Mouse (Mus musculus) kidney, adult 2 months (tissue): ENCODE measurements at regions not wholly inside any gene's neighbourhood (a gene's known extent, or its start where the extent isn't known, plus 50 kb on each side); places are given as distances from the start of the nearest gene placed in this dataset.

Experiments used
- DNase-seq: peaks from one replicate; pipeline ENCODE4 v3.0.0; 2021
- H3K27ac ChIP-seq: fragments of 200-500 bp; 2 replicates; pipeline ENCODE4 v1.5.1; 2012; ENCODE audit warnings: low read depth, low read length, control low read depth, inconsistent platforms; ENCODE audit not compliant: insufficient read depth
- H3K27me3 ChIP-seq: fragments of 200-500 bp; replicated peaks from 2 replicates; pipeline ENCODE4 v1.6.1; 2012; ENCODE audit warnings: mild to moderate bottlenecking, moderate library complexity, low read length, inconsistent platforms; ENCODE audit not compliant: control insufficient read depth, insufficient read depth
- H3K36me3 ChIP-seq: fragments of 200-500 bp; 2 replicates; pipeline ENCODE4 v1.6.1; 2012; ENCODE audit warnings: mild to moderate bottlenecking, moderate library complexity, low read length, inconsistent platforms; ENCODE audit not compliant: control insufficient read depth, insufficient read depth
- H3K4me1 ChIP-seq: fragments of 200-500 bp; 2 replicates; pipeline ENCODE4 v1.6.1; 2011; ENCODE audit warnings: low read length; ENCODE audit not compliant: control insufficient read depth, insufficient read depth
- H3K4me3 ChIP-seq: fragments of 200-500 bp; 2 replicates; pipeline ENCODE4 v1.5.1; 2011; ENCODE audit warnings: mild to moderate bottlenecking, low read depth, low read length, control low read depth; ENCODE audit not compliant: insufficient read depth
- CTCF ChIP-seq: fragments of 200-500 bp; conservative IDR thresholded peaks from 2 replicates; pipeline ENCODE4 v1.5.1; 2011; ENCODE audit warnings: low read depth, mild to moderate bottlenecking, control low read depth, low read length, moderate library complexity, mixed read lengths; ENCODE audit not compliant: insufficient read depth, insufficient read length
- POLR2A ChIP-seq: fragments of 200-500 bp; IDR thresholded peaks from one replicate; pipeline ENCODE4 v1.6.1; 2011; ENCODE audit warnings: low read depth, low read length, control low read depth
- WGBS: fragments of 180-500 bp; shearing (Covaris S2); methylation state at CpG from one replicate; pipeline ENCODE4 v1.1.7; 2018; 5-methylcytosine and 5-hydroxymethylcytosine counted together

GRCm38 (mm10) chr12:71598641-71599040 lies 232.2 kb upstream of the Daam1 start:
- no peak overlapping the region for H3K27ac ChIP-seq
- TF ChIP-seq POLR2A, result no peak
- TF ChIP-seq CTCF, result no peak
- no peak for DNase-seq
- no peaks in the 10 kb centered on the region for H3K4me1 ChIP-seq
- no peak overlapping the region for H3K4me3 ChIP-seq
- 77% methylated on average over 9 of the region's 9 CpGs for WGBS
- no peaks in the 10 kb centered on the region for H3K27me3 ChIP-seq
- no peaks in the 10 kb centered on the region for H3K36me3 ChIP-seq

GRCm38 (mm10) chr12:71601091-71601690 lies 229.7 kb upstream of the Daam1 start:
- DNase-seq, result no peak
- WGBS, result 87% methylated on average over 8 of the region's 8 CpGs

GRCm38 (mm10) chr12:71603136-71603535 lies 227.7 kb upstream of the Daam1 start:
- DNase-seq, result no peak
- Histone ChIP-seq H3K36me3 (no peaks in the 10 kb centered on the region), H3K4me1 (no peaks in the 10 kb centered on the region), H3K27me3 (no peaks in the 10 kb centered on the region), H3K4me3 (no peak overlapping the region), H3K27ac (no peak overlapping the region)
- WGBS, result 77% methylated on average over 10 of the region's 10 CpGs
- TF ChIP-seq POLR2A (no peak), CTCF (no peak)

More at GRCm38 (mm10) chr12:71601091-71601690, 229.7 kb upstream of the Daam1 start:
- H3K27me3 ChIP-seq, result no peaks in the 10 kb centered on the region
- H3K27ac ChIP-seq, result no peak overlapping the region
- no peak overlapping the region for H3K4me3 ChIP-seq
- H3K36me3 ChIP-seq, result no peaks in the 10 kb centered on the region
- no peak for TF ChIP-seq CTCF
- no peak for TF ChIP-seq POLR2A
- no peaks in the 10 kb centered on the region for H3K4me1 ChIP-seq

- no peak for DNase-seq
- Histone ChIP-seq H3K36me3 (no peaks in the 10 kb centered on the region), H3K4me3 (no peak overlapping the region), H3K4me1 (no peaks in the 10 kb centered on the region), H3K27ac (no peak overlapping the region), H3K27me3 (no peaks in the 10 kb centered on the region)
- TF ChIP-seq POLR2A (no peak), CTCF (no peak)
- 86% methylated on average over 3 of the region's 3 CpGs for WGBS
These were observed 224.5 kb upstream of the Daam1 start for GRCm38 (mm10) chr12:71606366-71606765.

- WGBS, result 96% methylated on average over 4 of the region's 4 CpGs
- H3K4me1 ChIP-seq, result no peaks in the 10 kb centered on the region
- H3K36me3 ChIP-seq, result no peaks in the 10 kb centered on the region
These were observed 222.9 kb upstream of the Daam1 start for GRCm38 (mm10) chr12:71607966-71608365.

GRCm38 (mm10) chr12:71613326-71613725 lies 217.6 kb upstream of the Daam1 start:
- H3K36me3 ChIP-seq, result no peaks in the 10 kb centered on the region
- H3K27ac ChIP-seq, result no peak overlapping the region
- DNase-seq, result peak; percentile 31
- H3K4me3 ChIP-seq, result no peak overlapping the region
- TF ChIP-seq CTCF (no peak), POLR2A (no peak)
- no peaks in the 10 kb centered on the region for H3K27me3 ChIP-seq
- 0 out of 2 replicates have a peak, but pooled peaks cover 4% of the 10 kb centered on the region for H3K4me1 ChIP-seq
- WGBS, result 48% methylated on average over 8 of the region's 8 CpGs

More at GRCm38 (mm10) chr12:71607966-71608365, 222.9 kb upstream of the Daam1 start:
- TF ChIP-seq POLR2A (no peak), CTCF (no peak)
- Histone ChIP-seq H3K27ac (no peak overlapping the region), H3K4me3 (no peak overlapping the region), H3K27me3 (no peaks in the 10 kb centered on the region)
- DNase-seq, result no peak

GRCm38 (mm10) chr12:71614945-71615344 lies 215.9 kb upstream of the Daam1 start:
- TF ChIP-seq POLR2A, result no peak
- TF ChIP-seq CTCF, result no peak
- H3K4me1 ChIP-seq, result 0 out of 2 replicates have a peak, but pooled peaks cover 4% of the 10 kb centered on the region
- 77% methylated on average over 2 of the region's 2 CpGs for WGBS

More at GRCm38 (mm10) chr12:71614945-71615344, 215.9 kb upstream of the Daam1 start:
- Histone ChIP-seq H3K27ac (no peak overlapping the region), H3K27me3 (no peaks in the 10 kb centered on the region), H3K4me3 (no peak overlapping the region), H3K36me3 (no peaks in the 10 kb centered on the region)
- DNase-seq, result no peak
